Mouse (Mus musculus): ENCODE data around the gene Car11. TPM values are rescaled to one million over a fixed set of nuclear protein-coding genes. Genes with fewer than 3 reads are reported as not detected.

Gene Car11
- polyA plus RNA-seq, 1 experiment from 2014 or later = 11.5 TPM

- ATAC-seq (ENCODE audit: insufficient read depth, low FRiP score, low TSS enrichment) (0 out of 2 replicates have a peak, but pooled peaks have one; percentile 55), DNase-seq (ENCODE audit: low spot score) (peak; percentile 83)
- H3K4me3 ChIP-seq (ENCODE audit: low read depth, low read length) = no peak overlapping the region
- 9% methylated on average over 9 of the region's 9 CpGs for WGBS
- no peaks in the 10 kb centered on the region for H3K9me3 ChIP-seq (ENCODE audit: control insufficient read depth, low read length)
- 0 out of 2 replicates have a peak, but pooled peaks cover 2% of the 10 kb centered on the region for H3K27me3 ChIP-seq (ENCODE audit: control insufficient read depth, insufficient read depth, low read length)
- H3K27ac ChIP-seq (ENCODE audit: low read depth, low read length) = no peak overlapping the region
- H3K9ac ChIP-seq (ENCODE audit: low read length) = no peak overlapping the region
- no peak overlapping the region for H3K4me2 ChIP-seq (ENCODE audit: low read depth)
- H3K4me1 ChIP-seq (ENCODE audit: control insufficient read depth, insufficient read depth, low read length) = no peaks in the 10 kb centered on the region
- H3K36me3 ChIP-seq (ENCODE audit: control insufficient read depth, insufficient read depth, low read length) = no peaks in the 10 kb centered on the region
Observed at GRCm38 (mm10) chr7:45739162-45739763, 39.6 kb downstream of the Car11 start.

DNA sequence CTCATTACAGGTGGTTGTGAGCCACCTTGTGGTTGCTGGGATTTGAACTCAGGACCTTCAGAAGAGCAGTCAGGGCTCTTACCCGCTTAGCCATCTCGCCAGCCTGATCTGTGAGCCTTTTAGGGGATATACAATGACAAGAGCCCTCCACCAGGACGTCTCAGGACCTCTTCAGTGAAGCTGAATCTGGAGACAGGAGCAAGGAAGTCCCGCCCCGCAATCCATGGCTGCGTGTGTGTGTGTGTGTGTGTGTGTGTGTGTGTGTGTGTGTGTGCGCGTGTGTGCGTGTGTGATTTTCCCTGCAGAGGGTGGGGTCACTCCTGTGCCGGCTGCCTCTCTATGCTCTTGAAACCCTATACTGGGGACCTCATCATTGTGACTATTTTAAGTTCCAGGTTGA lies 40.2 kb downstream of the Car11 start:
- H3K4me3 ChIP-seq (ENCODE audit: low read depth, low read length) = no peak overlapping the region
- 71% methylated on average over 10 of the region's 10 CpGs for WGBS
- no peak for ATAC-seq (ENCODE audit: insufficient read depth, low FRiP score, low TSS enrichment)

GRCm38 (mm10) chr7:45741308-45741707 lies 41.7 kb downstream of the Car11 start:
- no peak overlapping the region for H3K4me2 ChIP-seq (ENCODE audit: low read depth)
- H3K27ac ChIP-seq (ENCODE audit: low read depth, low read length) = no peak overlapping the region
- no peak overlapping the region for H3K4me3 ChIP-seq (ENCODE audit: low read depth, low read length)
- ATAC-seq (ENCODE audit: insufficient read depth, low FRiP score, low TSS enrichment) = no peak
- H3K36me3 ChIP-seq (ENCODE audit: control insufficient read depth, insufficient read depth, low read length) = no peaks in the 10 kb centered on the region
- H3K27me3 ChIP-seq (ENCODE audit: control insufficient read depth, insufficient read depth, low read length) = 0 out of 2 replicates have a peak, but pooled peaks cover 2% of the 10 kb centered on the region
- no peak for DNase-seq (ENCODE audit: low spot score)
- no peaks in the 10 kb centered on the region for H3K9me3 ChIP-seq (ENCODE audit: control insufficient read depth, low read length)
- no peaks in the 10 kb centered on the region for H3K4me1 ChIP-seq (ENCODE audit: control insufficient read depth, insufficient read depth, low read length)
- 84% methylated on average over 12 of the region's 12 CpGs for WGBS
- H3K9ac ChIP-seq (ENCODE audit: low read length) = no peak overlapping the region

More for the DNA sequence above, 40.2 kb downstream of the Car11 start:
- 0 out of 2 replicates have a peak, but pooled peaks cover 2% of the 10 kb centered on the region for H3K27me3 ChIP-seq (ENCODE audit: control insufficient read depth, insufficient read depth, low read length)
- DNase-seq (ENCODE audit: low spot score) = no peak
- no peaks in the 10 kb centered on the region for H3K4me1 ChIP-seq (ENCODE audit: control insufficient read depth, insufficient read depth, low read length)
- no peak overlapping the region for H3K9ac ChIP-seq (ENCODE audit: low read length)
- H3K4me2 ChIP-seq (ENCODE audit: low read depth) = no peak overlapping the region
- H3K27ac ChIP-seq (ENCODE audit: low read depth, low read length) = no peak overlapping the region
- no peaks in the 10 kb centered on the region for H3K9me3 ChIP-seq (ENCODE audit: control insufficient read depth, low read length)
- H3K36me3 ChIP-seq (ENCODE audit: control insufficient read depth, insufficient read depth, low read length) = no peaks in the 10 kb centered on the region

GRCm38 (mm10) chr7:45741777-45742176 lies 42.1 kb downstream of the Car11 start:
- 41% methylated on average over 11 of the region's 11 CpGs for WGBS
- DNase-seq (ENCODE audit: low spot score) = no peak
- Histone ChIP-seq H3K4me3 (ENCODE audit: low read depth, low read length) (no peak overlapping the region), H3K4me1 (ENCODE audit: control insufficient read depth, insufficient read depth, low read length) (no peaks in the 10 kb centered on the region), H3K36me3 (ENCODE audit: control insufficient read depth, insufficient read depth, low read length) (no peaks in the 10 kb centered on the region), H3K9ac (ENCODE audit: low read length) (no peak overlapping the region), H3K27me3 (ENCODE audit: control insufficient read depth, insufficient read depth, low read length) (0 out of 2 replicates have a peak, but pooled peaks cover 2% of the 10 kb centered on the region), H3K4me2 (ENCODE audit: low read depth) (no peak overlapping the region), H3K9me3 (ENCODE audit: control insufficient read depth, low read length) (no peaks in the 10 kb centered on the region), H3K27ac (ENCODE audit: low read depth, low read length) (no peak overlapping the region)
- no peak for ATAC-seq (ENCODE audit: insufficient read depth, low FRiP score, low TSS enrichment)

DNA sequence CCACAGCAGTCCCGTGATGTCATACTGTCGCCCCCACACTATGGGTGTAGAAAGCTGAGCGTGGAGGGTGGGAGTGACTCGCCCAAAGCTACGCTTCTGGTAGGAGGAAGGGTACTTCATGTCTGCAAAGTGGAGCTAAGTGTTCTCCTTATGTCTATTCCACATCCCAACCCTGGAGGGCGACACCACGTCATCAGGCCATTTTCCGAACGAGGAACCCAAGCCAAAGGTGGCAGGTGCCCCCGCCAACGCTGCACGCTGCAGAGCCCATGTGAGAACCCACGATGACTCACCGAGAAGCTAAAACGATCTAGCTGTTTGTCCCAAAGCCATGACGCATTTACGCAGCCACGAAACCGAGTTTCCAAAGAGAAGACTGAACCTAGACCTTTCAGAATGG lies 42.7 kb downstream of the Car11 start:
- DNase-seq (ENCODE audit: low spot score) (no peak), ATAC-seq (ENCODE audit: insufficient read depth, low FRiP score, low TSS enrichment) (no peak)
- H3K4me1 ChIP-seq (ENCODE audit: control insufficient read depth, insufficient read depth, low read length) = no peaks in the 10 kb centered on the region
- H3K9me3 ChIP-seq (ENCODE audit: control insufficient read depth, low read length) = no peaks in the 10 kb centered on the region
- H3K27ac ChIP-seq (ENCODE audit: low read depth, low read length) = no peak overlapping the region
- no peak overlapping the region for H3K4me2 ChIP-seq (ENCODE audit: low read depth)
- no peaks in the 10 kb centered on the region for H3K36me3 ChIP-seq (ENCODE audit: control insufficient read depth, insufficient read depth, low read length)
- 0 out of 2 replicates have a peak, but pooled peaks cover 2% of the 10 kb centered on the region for H3K27me3 ChIP-seq (ENCODE audit: control insufficient read depth, insufficient read depth, low read length)
- 46% methylated on average over 19 of the region's 19 CpGs for WGBS
- no peak overlapping the region for H3K9ac ChIP-seq (ENCODE audit: low read length)
- H3K4me3 ChIP-seq (ENCODE audit: low read depth, low read length) = no peak overlapping the region

DNA sequence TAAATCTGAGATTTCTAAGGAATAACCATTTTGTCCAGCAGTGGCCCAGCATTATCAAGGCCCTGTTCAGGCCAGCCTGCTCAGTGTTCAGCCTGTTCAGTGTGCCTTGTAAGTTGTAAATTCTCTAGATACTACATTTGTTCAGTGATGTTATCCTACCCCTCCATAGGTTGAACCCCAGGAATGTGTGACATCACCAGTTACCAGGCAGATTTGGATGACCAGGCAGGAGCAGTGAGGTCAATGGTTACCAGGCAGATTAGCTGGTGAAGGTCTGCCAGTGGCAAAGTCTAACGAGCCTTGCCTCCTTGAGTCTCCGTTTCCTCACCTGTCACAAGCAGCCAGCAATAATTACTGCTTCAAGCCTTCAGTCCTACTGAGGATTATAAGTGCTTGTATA lies 44.7 kb downstream of the Car11 start:
- no peak for ATAC-seq (ENCODE audit: insufficient read depth, low FRiP score, low TSS enrichment)
- H3K4me2 ChIP-seq (ENCODE audit: low read depth) = no peak overlapping the region
- 45% methylated on average over 2 of the region's 2 CpGs for WGBS
- H3K4me3 ChIP-seq (ENCODE audit: low read depth, low read length) = no peak overlapping the region
- peak; percentile 38 for DNase-seq (ENCODE audit: low spot score)
- no peak overlapping the region for H3K27ac ChIP-seq (ENCODE audit: low read depth, low read length)
- no peaks in the 10 kb centered on the region for H3K36me3 ChIP-seq (ENCODE audit: control insufficient read depth, insufficient read depth, low read length)
- no peaks in the 10 kb centered on the region for H3K4me1 ChIP-seq (ENCODE audit: control insufficient read depth, insufficient read depth, low read length)
- no peaks in the 10 kb centered on the region for H3K9me3 ChIP-seq (ENCODE audit: control insufficient read depth, low read length)
- no peaks in the 10 kb centered on the region for H3K27me3 ChIP-seq (ENCODE audit: control insufficient read depth, insufficient read depth, low read length)
- no peak overlapping the region for H3K9ac ChIP-seq (ENCODE audit: low read length)

- WGBS = 64% methylated on average over 6 of the region's 6 CpGs
- ATAC-seq (ENCODE audit: insufficient read depth, low FRiP score, low TSS enrichment) (no peak), DNase-seq (ENCODE audit: low spot score) (no peak)
- Histone ChIP-seq H3K4me1 (ENCODE audit: control insufficient read depth, insufficient read depth, low read length) (no peaks in the 10 kb centered on the region), H3K4me2 (ENCODE audit: low read depth) (no peak overlapping the region), H3K27ac (ENCODE audit: low read depth, low read length) (no peak overlapping the region), H3K9ac (ENCODE audit: low read length) (no peak overlapping the region), H3K4me3 (ENCODE audit: low read depth, low read length) (no peak overlapping the region), H3K36me3 (ENCODE audit: control insufficient read depth, insufficient read depth, low read length) (no peaks in the 10 kb centered on the region), H3K27me3 (ENCODE audit: control insufficient read depth, insufficient read depth, low read length) (no peaks in the 10 kb centered on the region), H3K9me3 (ENCODE audit: control insufficient read depth, low read length) (no peaks in the 10 kb centered on the region)
Observed at GRCm38 (mm10) chr7:45746518-45746917, 46.9 kb downstream of the Car11 start.

GRCm38 (mm10) chr7:45747450-45747849 lies 47.8 kb downstream of the Car11 start:
- Histone ChIP-seq H3K9me3 (ENCODE audit: control insufficient read depth, low read length) (no peaks in the 10 kb centered on the region), H3K36me3 (ENCODE audit: control insufficient read depth, insufficient read depth, low read length) (no peaks in the 10 kb centered on the region), H3K27ac (ENCODE audit: low read depth, low read length) (no peak overlapping the region), H3K4me2 (ENCODE audit: low read depth) (no peak overlapping the region), H3K9ac (ENCODE audit: low read length) (no peak overlapping the region), H3K27me3 (ENCODE audit: control insufficient read depth, insufficient read depth, low read length) (no peaks in the 10 kb centered on the region), H3K4me1 (ENCODE audit: control insufficient read depth, insufficient read depth, low read length) (no peaks in the 10 kb centered on the region), H3K4me3 (ENCODE audit: low read depth, low read length) (no peak overlapping the region)
- DNase-seq (ENCODE audit: low spot score) (no peak), ATAC-seq (ENCODE audit: insufficient read depth, low FRiP score, low TSS enrichment) (no peak)
- 90% methylated on average over 5 of the region's 5 CpGs for WGBS

- no peaks in the 10 kb centered on the region for H3K9me3 ChIP-seq (ENCODE audit: control insufficient read depth, low read length)
- no peak for DNase-seq (ENCODE audit: low spot score)
- no peak overlapping the region for H3K4me2 ChIP-seq (ENCODE audit: low read depth)
- no peak overlapping the region for H3K4me3 ChIP-seq (ENCODE audit: low read depth, low read length)
- no peaks in the 10 kb centered on the region for H3K4me1 ChIP-seq (ENCODE audit: control insufficient read depth, insufficient read depth, low read length)
- no peak overlapping the region for H3K9ac ChIP-seq (ENCODE audit: low read length)
- no peaks in the 10 kb centered on the region for H3K27me3 ChIP-seq (ENCODE audit: control insufficient read depth, insufficient read depth, low read length)
- H3K27ac ChIP-seq (ENCODE audit: low read depth, low read length) = no peak overlapping the region
- no peaks in the 10 kb centered on the region for H3K36me3 ChIP-seq (ENCODE audit: control insufficient read depth, insufficient read depth, low read length)
- 86% methylated on average over 7 of the region's 7 CpGs for WGBS
- no peak for ATAC-seq (ENCODE audit: insufficient read depth, low FRiP score, low TSS enrichment)
Observed at GRCm38 (mm10) chr7:45748110-45748509, 48.5 kb downstream of the Car11 start.
